Mouse (Mus musculus): Measurements from ENCODE around the gene Actn1. TPM values are rescaled to one million over a fixed set of nuclear protein-coding genes. Genes with fewer than 3 reads are reported as not detected.
A peak's percentile ranks its signal among the peaks of the same experiment; 100 is the strongest.
"Not testable (repeated sequence)": the region's sequence is repeated elsewhere in the genome, so short reads cannot be mapped to it uniquely, and the experiment has no call there.

The Actn1 gene
- polyA plus RNA-seq, 1 experiment from 2014 or later = 8.3 TPM

- WGBS = 85% methylated on average over 6 of the region's 6 CpGs
- no peak overlapping the region for H3K9ac ChIP-seq (ENCODE audit: low read depth, low read length)
- no peak for ATAC-seq
- no peaks in the 10 kb centered on the region for H3K27me3 ChIP-seq (replicated peaks; ENCODE audit: control insufficient read depth, insufficient read depth, low read length)
- H3K36me3 ChIP-seq (ENCODE audit: control insufficient read depth, insufficient read depth, low read length) = no peaks in the 10 kb centered on the region
- no peak overlapping the region for H3K27ac ChIP-seq (ENCODE audit: low read depth, low read length)
- H3K4me2 ChIP-seq (ENCODE audit: low read length) = no peak overlapping the region
- no peak overlapping the region for H3K4me3 ChIP-seq (ENCODE audit: low read length)
- H3K4me1 ChIP-seq (ENCODE audit: control insufficient read depth, insufficient read depth, low read depth, low read length) = no peaks in the 10 kb centered on the region
- H3K9me3 ChIP-seq (ENCODE audit: control insufficient read depth, low read length) = no peaks in the 10 kb centered on the region
These were observed 7.8 kb upstream of the Actn1 start for GRCm38 (mm10) chr12:80267962-80268361.

GRCm38 (mm10) chr12:80264388-80264787 lies 4.2 kb upstream of the Actn1 start:
- not testable (repeated sequence) for H3K27me3 ChIP-seq (replicated peaks; ENCODE audit: control insufficient read depth, insufficient read depth, low read length); H3K27ac ChIP-seq (ENCODE audit: low read depth, low read length); ATAC-seq; H3K36me3 ChIP-seq (ENCODE audit: control insufficient read depth, insufficient read depth, low read length); H3K4me1 ChIP-seq (ENCODE audit: control insufficient read depth, insufficient read depth, low read depth, low read length); H3K9ac ChIP-seq (ENCODE audit: low read depth, low read length); H3K4me2 ChIP-seq (ENCODE audit: low read length); H3K4me3 ChIP-seq (ENCODE audit: low read length); H3K9me3 ChIP-seq (ENCODE audit: control insufficient read depth, low read length)
- WGBS = 96% methylated on average over 7 of the region's 7 CpGs

- H3K4me3 ChIP-seq (ENCODE audit: low read length) = peak overlapping the region; percentile 88
- WGBS = 9% methylated on average over 25 of the region's 25 CpGs
These were observed 849 bp upstream of the Actn1 start for GRCm38 (mm10) chr12:80260744-80261695.

GRCm38 (mm10) chr12:80259216-80260055 lies 735 bp downstream of the Actn1 start:
- Histone ChIP-seq H3K9ac (ENCODE audit: low read depth, low read length) (peak overlapping the region; percentile 89), H3K4me3 (ENCODE audit: low read length) (peak overlapping the region; percentile 88), H3K4me2 (ENCODE audit: low read length) (peak overlapping the region; percentile 83), H3K27me3 (replicated peaks; ENCODE audit: control insufficient read depth, insufficient read depth, low read length) (no peaks in the 10 kb centered on the region), H3K27ac (ENCODE audit: low read depth, low read length) (peak overlapping the region; percentile 90), H3K9me3 (ENCODE audit: control insufficient read depth, low read length) (no peaks in the 10 kb centered on the region), H3K4me1 (ENCODE audit: control insufficient read depth, insufficient read depth, low read depth, low read length) (peaks cover 19% of the 10 kb centered on the region), H3K36me3 (ENCODE audit: control insufficient read depth, insufficient read depth, low read length) (no peaks in the 10 kb centered on the region)
- WGBS = under 1% methylated on average over 56 of the region's 64 CpGs
- peak; percentile 62 for ATAC-seq

More at GRCm38 (mm10) chr12:80260744-80261695, 849 bp upstream of the Actn1 start:
- Histone ChIP-seq H3K27me3 (replicated peaks; ENCODE audit: control insufficient read depth, insufficient read depth, low read length) (no peaks in the 10 kb centered on the region), H3K4me1 (ENCODE audit: control insufficient read depth, insufficient read depth, low read depth, low read length) (peaks cover 19% of the 10 kb centered on the region), H3K4me2 (ENCODE audit: low read length) (peak overlapping the region; percentile 83), H3K9me3 (ENCODE audit: control insufficient read depth, low read length) (no peaks in the 10 kb centered on the region), H3K36me3 (ENCODE audit: control insufficient read depth, insufficient read depth, low read length) (no peaks in the 10 kb centered on the region), H3K27ac (ENCODE audit: low read depth, low read length) (peak overlapping the region; percentile 90), H3K9ac (ENCODE audit: low read depth, low read length) (peak overlapping the region; percentile 89)
- ATAC-seq = peak; percentile 13

GRCm38 (mm10) chr12:80258520-80259215 lies 1.5 kb downstream of the Actn1 start:
- ATAC-seq = no peak; the same call in 1 of the 2 replicates
- 0% methylated on average over 21 of the region's 22 CpGs for WGBS
- Histone ChIP-seq H3K9me3 (ENCODE audit: control insufficient read depth, low read length) (no peaks in the 10 kb centered on the region), H3K27ac (ENCODE audit: low read depth, low read length) (peak overlapping the region; percentile 90), H3K9ac (ENCODE audit: low read depth, low read length) (peak overlapping the region; percentile 89), H3K27me3 (replicated peaks; ENCODE audit: control insufficient read depth, insufficient read depth, low read length) (no peaks in the 10 kb centered on the region), H3K4me3 (ENCODE audit: low read length) (peak overlapping the region; percentile 88), H3K4me1 (ENCODE audit: control insufficient read depth, insufficient read depth, low read depth, low read length) (peaks cover 19% of the 10 kb centered on the region), H3K4me2 (ENCODE audit: low read length) (peak overlapping the region; percentile 83), H3K36me3 (ENCODE audit: control insufficient read depth, insufficient read depth, low read length) (no peaks in the 10 kb centered on the region)

- H3K27me3 ChIP-seq (replicated peaks; ENCODE audit: control insufficient read depth, insufficient read depth, low read length) = no peaks in the 10 kb centered on the region
- H3K4me1 ChIP-seq (ENCODE audit: control insufficient read depth, insufficient read depth, low read depth, low read length) = peaks cover 2% of the 10 kb centered on the region; the same call in 1 of the 2 replicates
- H3K27ac ChIP-seq (ENCODE audit: low read depth, low read length) = no peak overlapping the region
- ATAC-seq = no peak
- H3K9me3 ChIP-seq (ENCODE audit: control insufficient read depth, low read length) = no peaks in the 10 kb centered on the region
- H3K4me2 ChIP-seq (ENCODE audit: low read length) = no peak overlapping the region
- H3K4me3 ChIP-seq (ENCODE audit: low read length) = no peak overlapping the region
- no peak overlapping the region for H3K9ac ChIP-seq (ENCODE audit: low read depth, low read length)
- H3K36me3 ChIP-seq (ENCODE audit: control insufficient read depth, insufficient read depth, low read length) = no peaks in the 10 kb centered on the region
- WGBS = 49% methylated on average over 2 of the region's 2 CpGs
These were observed 8.2 kb downstream of the Actn1 start for GRCm38 (mm10) chr12:80251978-80252377.

- no peak for ATAC-seq
- 81% methylated on average over 3 of the region's 3 CpGs for WGBS
- no peak overlapping the region for H3K9ac ChIP-seq (ENCODE audit: low read depth, low read length)
- H3K4me3 ChIP-seq (ENCODE audit: low read length) = no peak overlapping the region
- no peak overlapping the region for H3K4me2 ChIP-seq (ENCODE audit: low read length)
- H3K9me3 ChIP-seq (ENCODE audit: control insufficient read depth, low read length) = no peaks in the 10 kb centered on the region
- peaks cover 6% of the 10 kb centered on the region; the same call in 1 of the 2 replicates for H3K4me1 ChIP-seq (ENCODE audit: control insufficient read depth, insufficient read depth, low read depth, low read length)
- no peak overlapping the region for H3K27ac ChIP-seq (ENCODE audit: low read depth, low read length)
- no peaks in the 10 kb centered on the region for H3K27me3 ChIP-seq (replicated peaks; ENCODE audit: control insufficient read depth, insufficient read depth, low read length)
- H3K36me3 ChIP-seq (ENCODE audit: control insufficient read depth, insufficient read depth, low read length) = no peaks in the 10 kb centered on the region
These were observed 8.6 kb downstream of the Actn1 start for GRCm38 (mm10) chr12:80251554-80251953.

GRCm38 (mm10) chr12:80249539-80249938 lies 10.6 kb downstream of the Actn1 start:
- no peaks in the 10 kb centered on the region for H3K27me3 ChIP-seq (replicated peaks; ENCODE audit: control insufficient read depth, insufficient read depth, low read length)
- no peak overlapping the region for H3K4me3 ChIP-seq (ENCODE audit: low read length)
- H3K4me1 ChIP-seq (ENCODE audit: control insufficient read depth, insufficient read depth, low read depth, low read length) = peaks cover 9% of the 10 kb centered on the region
- H3K27ac ChIP-seq (ENCODE audit: low read depth, low read length) = no peak overlapping the region
- no peaks in the 10 kb centered on the region for H3K36me3 ChIP-seq (ENCODE audit: control insufficient read depth, insufficient read depth, low read length)
- no peak overlapping the region for H3K9ac ChIP-seq (ENCODE audit: low read depth, low read length)
- no peaks in the 10 kb centered on the region for H3K9me3 ChIP-seq (ENCODE audit: control insufficient read depth, low read length)
- no peak overlapping the region for H3K4me2 ChIP-seq (ENCODE audit: low read length)
- no peak for ATAC-seq
- WGBS = 78% methylated on average over 6 of the region's 6 CpGs
